Mouse (Mus musculus) lung, adult 2 months (tissue): ENCODE measurements around the gene Gm7075.

Experiments
- CTCF ChIP-seq: fragments of 200-500 bp; IDR thresholded peaks from 2 replicates; pipeline ENCODE4 v1.5.1; 2011; ENCODE audit warnings: mild to moderate bottlenecking, low read length, control low read depth; ENCODE audit not compliant: insufficient read depth
- POLR2A ChIP-seq: fragments of 200-500 bp; IDR thresholded peaks from 2 replicates; pipeline ENCODE4 v1.6.1; 2011; ENCODE audit warnings: low read depth, mild to moderate bottlenecking, control low read depth, low read length, borderline replicate concordance; ENCODE audit errors: extremely low read depth

DNA sequence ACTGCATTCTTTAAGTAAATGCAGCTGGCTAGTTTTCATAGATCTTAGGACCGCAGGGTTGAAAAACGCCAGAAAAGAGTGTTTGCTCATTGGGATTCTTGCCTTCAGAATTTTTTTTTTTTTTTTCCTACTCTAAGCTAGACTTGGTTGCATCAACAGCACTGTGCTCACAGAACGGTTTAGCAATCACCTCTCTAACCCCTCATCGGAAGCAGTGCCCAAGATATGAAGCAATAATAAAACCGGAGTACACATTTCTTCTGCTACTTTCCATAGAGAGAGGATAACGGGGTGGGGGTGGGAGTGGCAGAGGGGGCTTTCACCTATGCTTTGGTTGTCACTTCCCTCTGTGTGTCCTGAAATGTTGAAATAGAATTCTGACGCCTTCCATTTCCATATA is 5.7 kb downstream of the Gm7075 start:
- TF ChIP-seq POLR2A, result no peak
- no peak for TF ChIP-seq CTCF
